Mouse (Mus musculus) ES-Bruce4 (cell line): ENCODE measurements around the gene Tmem53.

Experiments
- CTCF ChIP-seq: IDR thresholded peaks from one replicate; pipeline ENCODE4 v1.8.1; 2011; ENCODE audit warnings: low read depth, low read length
- EP300 ChIP-seq: IDR thresholded peaks from 2 replicates; pipeline ENCODE4 v1.6.1; 2011; ENCODE audit warnings: low read depth, low read length; ENCODE audit not compliant: insufficient read depth
- POLR2A ChIP-seq: IDR thresholded peaks from one replicate; pipeline ENCODE4 v1.8.1; 2011; ENCODE audit warnings: low read length; ENCODE audit not compliant: insufficient read depth

- TF ChIP-seq EP300 (no peak), CTCF (no peak), POLR2A (no peak)
Observed at GRCm38 (mm10) chr4:117209592-117209991, 42.2 kb upstream of the Tmem53 start.
